Mouse (Mus musculus): ENCODE measurements at regions not wholly inside any gene's neighbourhood (a gene's known extent, or its start where the extent isn't known, plus 50 kb on each side); places are given as distances from the start of the nearest gene placed in this dataset.
"Not testable (repeated sequence)": the region's sequence is repeated elsewhere in the genome, so short reads cannot be mapped to it uniquely, and the experiment has no call there.

DNA sequence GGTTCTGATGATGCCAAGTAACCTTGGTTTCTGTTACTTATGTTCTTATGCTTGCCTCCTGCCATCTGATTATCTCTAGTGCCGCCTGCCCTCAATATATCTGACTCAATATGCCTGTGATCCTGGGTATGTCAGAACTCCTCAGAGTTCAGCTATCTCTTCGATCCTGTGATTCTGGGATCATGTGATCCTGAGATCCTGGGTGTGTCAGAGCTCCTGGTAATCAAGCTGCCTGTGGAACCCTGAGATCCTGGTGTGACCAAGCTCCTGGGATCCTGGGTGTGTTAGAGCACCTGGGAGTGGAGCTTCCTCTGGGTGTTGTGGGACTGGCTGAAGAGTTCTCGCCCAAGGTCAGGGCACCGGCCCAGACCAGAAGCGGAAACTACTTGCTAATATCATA is 147.1 kb upstream of the Gm37988 start:
- TF ChIP-seq POLR2A (IDR thresholded peaks at IDR 0.05; ENCODE audit: insufficient read depth, low read depth, low read length); CTCF (IDR thresholded peaks at IDR 0.05); EP300 (IDR thresholded peaks at IDR 0.05; ENCODE audit: insufficient read depth, low read depth, low read length): not testable (repeated sequence)

Data from heart, adult 2 months (tissue).